Mouse (Mus musculus) liver, embryonic 16.5 days (tissue): ENCODE measurements around the gene Kif20b. TPM values are rescaled to one million over a fixed set of nuclear protein-coding genes. Genes with fewer than 3 reads are reported as not detected.

Source experiments
- ATAC-seq: fragments of 200-750 bp; cut with Nextera tagmentation; 2 replicates; pipeline ENCODE4 v1.8.0; 2017; ENCODE audit warnings: low read depth, mild to moderate bottlenecking, moderate number of reproducible peaks, moderate library complexity
- H3K27ac ChIP-seq: fragments of 300-500 bp; sonication (generic); 2 replicates; pipeline ENCODE4 v1.5.1; 2014; ENCODE audit warnings: mild to moderate bottlenecking, low read length
- H3K27me3 ChIP-seq: fragments of 300-500 bp; sonication (generic); 2 replicates; pipeline ENCODE4 v1.6.1; 2014; ENCODE audit warnings: low read depth, low read length, mixed read lengths; ENCODE audit not compliant: control insufficient read depth, insufficient read depth
- H3K36me3 ChIP-seq: fragments of 300-500 bp; sonication (generic); 2 replicates; pipeline ENCODE4 v1.6.1; 2014; ENCODE audit warnings: mild to moderate bottlenecking; ENCODE audit not compliant: control insufficient read depth, insufficient read depth
- H3K4me1 ChIP-seq: fragments of 300-500 bp; sonication (generic); 2 replicates; pipeline ENCODE4 v1.6.1; 2014; ENCODE audit warnings: low read depth, low read length, mixed read lengths; ENCODE audit not compliant: control insufficient read depth
- H3K4me2 ChIP-seq: fragments of 300-500 bp; sonication (generic); 2 replicates; pipeline ENCODE4 v1.6.1; 2014; ENCODE audit warnings: low read depth, low read length, mixed read lengths
- H3K4me3 ChIP-seq: fragments of 300-500 bp; sonication (generic); 2 replicates; pipeline ENCODE4 v1.5.1; 2014; ENCODE audit warnings: low read depth, mild to moderate bottlenecking, low read length
- H3K9ac ChIP-seq: fragments of 300-500 bp; sonication (generic); 2 replicates; pipeline ENCODE4 v1.6.1; 2014; ENCODE audit warnings: low read depth, low read length
- H3K9me3 ChIP-seq: fragments of 300-500 bp; sonication (generic); replicated peaks from 2 replicates; pipeline ENCODE4 v1.6.1; 2016; ENCODE audit warnings: low read length; ENCODE audit not compliant: control insufficient read depth
- WGBS: fragments of 180-500 bp; shearing (Covaris S2); extraction: QIAGEN DNeasy Blood & Tissue Kit; methylation state at CpG from one replicate; pipeline ENCODE4 v1.1.7; 2014; ENCODE audit not compliant: insufficient replicate concordance; 5-methylcytosine and 5-hydroxymethylcytosine counted together
- polyA plus RNA-seq: library from polyadenylated mRNA; unstranded; fragments of >200 nt; fragmentation: Nextera tagmentation; extraction: Ambion mirVana; gene quantifications from 2 replicates; pipeline ENCODE4 v1.2.1, GENCODE M21; 2015

The Kif20b gene
- polyA plus RNA-seq, 1 experiment from 2014 or later, result 27.6 TPM

DNA sequence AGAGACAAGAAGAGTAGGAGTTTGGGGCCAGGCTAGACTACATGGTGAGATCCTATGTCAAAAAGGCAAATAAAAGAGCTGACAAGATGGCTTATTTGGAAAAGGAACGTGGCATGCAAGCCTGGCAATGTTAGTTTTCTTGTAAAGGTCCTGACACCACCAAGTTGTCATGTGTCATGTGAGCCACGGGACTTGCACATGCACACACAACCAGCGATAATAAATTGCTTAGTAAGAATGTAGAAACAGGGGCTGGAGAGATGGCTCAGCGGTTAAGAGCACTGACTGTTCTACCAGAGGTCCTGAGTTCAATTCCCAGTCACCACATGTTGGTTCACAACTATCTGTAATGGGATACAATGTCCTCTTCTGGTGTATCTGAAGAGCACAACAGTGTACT, 35.8 kb upstream of the Kif20b start:
- Histone ChIP-seq H3K9ac (no peak overlapping the region), H3K27ac (no peak overlapping the region), H3K4me1 (peaks cover 3% of the 10 kb centered on the region; the same call in 1 of the 2 replicates), H3K9me3 (no peaks in the 10 kb centered on the region), H3K36me3 (no peaks in the 10 kb centered on the region), H3K4me2 (no peak overlapping the region), H3K4me3 (no peak overlapping the region), H3K27me3 (no peaks in the 10 kb centered on the region)
- 69% methylated on average over 4 of the region's 4 CpGs for WGBS
- no peak for ATAC-seq

DNA sequence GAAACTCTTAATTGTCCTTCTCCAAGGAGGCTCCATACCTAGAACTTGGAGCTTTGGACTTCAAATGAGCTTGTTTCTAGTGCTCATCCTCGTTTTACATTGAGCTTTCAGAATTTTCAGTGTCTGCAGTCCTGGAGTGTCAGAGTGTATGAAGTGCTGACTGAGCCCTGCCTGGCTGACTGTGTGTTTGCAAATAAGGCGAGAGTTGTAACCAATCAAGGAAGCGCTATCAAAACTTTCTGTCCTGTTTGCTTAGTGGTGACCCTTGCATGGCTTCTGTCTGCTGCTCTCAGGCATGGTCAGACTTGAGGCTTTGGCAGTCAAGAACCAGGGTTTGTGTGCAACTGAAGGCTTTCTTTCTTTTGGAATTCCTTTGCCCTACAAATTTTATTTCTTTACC, 31.2 kb upstream of the Kif20b start:
- no peak overlapping the region for H3K9ac ChIP-seq
- ATAC-seq, result no peak
- no peaks in the 10 kb centered on the region for H3K9me3 ChIP-seq
- H3K36me3 ChIP-seq, result no peaks in the 10 kb centered on the region
- H3K4me3 ChIP-seq, result no peak overlapping the region
- 45% methylated on average over 3 of the region's 3 CpGs for WGBS
- H3K27me3 ChIP-seq, result no peaks in the 10 kb centered on the region
- H3K4me1 ChIP-seq, result no peaks in the 10 kb centered on the region
- H3K4me2 ChIP-seq, result no peak overlapping the region
- H3K27ac ChIP-seq, result no peak overlapping the region

DNA sequence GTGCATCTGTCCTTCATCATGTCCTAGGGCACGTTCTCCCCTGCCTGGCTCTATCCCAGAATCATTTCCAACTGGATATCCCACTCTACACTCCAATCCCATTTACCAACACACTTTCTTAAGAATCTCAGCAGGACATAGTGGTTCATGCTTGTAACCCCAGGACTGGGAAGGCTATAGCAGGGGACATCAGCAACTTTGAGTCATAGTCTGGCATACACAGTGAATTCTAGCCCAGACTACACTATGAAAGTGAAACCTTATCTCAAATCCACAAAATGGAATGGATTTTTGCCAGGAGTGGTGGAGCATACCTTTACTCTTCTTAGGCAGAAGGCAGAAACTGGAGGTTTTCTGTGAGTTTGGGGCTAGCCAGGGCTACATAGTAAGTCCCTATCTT, 30.6 kb upstream of the Kif20b start:
- Histone ChIP-seq H3K27me3 (no peaks in the 10 kb centered on the region), H3K9ac (no peak overlapping the region), H3K4me3 (no peak overlapping the region), H3K36me3 (no peaks in the 10 kb centered on the region), H3K4me1 (no peaks in the 10 kb centered on the region), H3K4me2 (no peak overlapping the region), H3K9me3 (no peaks in the 10 kb centered on the region), H3K27ac (no peak overlapping the region)
- ATAC-seq, result no peak
- 50% methylated on average over 1 of the region's 1 CpGs for WGBS

DNA sequence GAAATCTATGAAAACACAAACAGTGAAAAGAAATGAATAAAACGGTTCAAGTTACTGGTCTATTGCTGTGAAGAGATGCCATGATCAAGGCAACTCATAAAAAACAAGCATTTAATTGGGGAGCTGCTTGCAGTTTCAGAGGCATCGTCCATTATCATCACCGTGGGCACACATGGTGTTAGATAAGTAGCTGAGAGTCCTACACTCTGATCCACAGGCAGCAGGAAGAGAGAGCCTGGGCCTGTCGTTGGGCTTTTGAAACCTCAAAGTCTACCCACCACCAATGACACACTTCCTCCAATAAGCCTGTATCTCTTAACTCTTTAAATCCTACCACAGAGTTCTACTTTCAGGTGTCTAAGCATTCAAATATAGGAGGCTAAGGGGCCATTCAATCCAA, 27.1 kb upstream of the Kif20b start:
- ATAC-seq, result no peak
- Histone ChIP-seq H3K4me3 (no peak overlapping the region), H3K4me1 (no peaks in the 10 kb centered on the region), H3K9me3 (no peaks in the 10 kb centered on the region), H3K36me3 (no peaks in the 10 kb centered on the region), H3K4me2 (no peak overlapping the region), H3K27me3 (no peaks in the 10 kb centered on the region), H3K9ac (no peak overlapping the region), H3K27ac (no peak overlapping the region)
- 32% methylated on average over 4 of the region's 4 CpGs for WGBS

DNA sequence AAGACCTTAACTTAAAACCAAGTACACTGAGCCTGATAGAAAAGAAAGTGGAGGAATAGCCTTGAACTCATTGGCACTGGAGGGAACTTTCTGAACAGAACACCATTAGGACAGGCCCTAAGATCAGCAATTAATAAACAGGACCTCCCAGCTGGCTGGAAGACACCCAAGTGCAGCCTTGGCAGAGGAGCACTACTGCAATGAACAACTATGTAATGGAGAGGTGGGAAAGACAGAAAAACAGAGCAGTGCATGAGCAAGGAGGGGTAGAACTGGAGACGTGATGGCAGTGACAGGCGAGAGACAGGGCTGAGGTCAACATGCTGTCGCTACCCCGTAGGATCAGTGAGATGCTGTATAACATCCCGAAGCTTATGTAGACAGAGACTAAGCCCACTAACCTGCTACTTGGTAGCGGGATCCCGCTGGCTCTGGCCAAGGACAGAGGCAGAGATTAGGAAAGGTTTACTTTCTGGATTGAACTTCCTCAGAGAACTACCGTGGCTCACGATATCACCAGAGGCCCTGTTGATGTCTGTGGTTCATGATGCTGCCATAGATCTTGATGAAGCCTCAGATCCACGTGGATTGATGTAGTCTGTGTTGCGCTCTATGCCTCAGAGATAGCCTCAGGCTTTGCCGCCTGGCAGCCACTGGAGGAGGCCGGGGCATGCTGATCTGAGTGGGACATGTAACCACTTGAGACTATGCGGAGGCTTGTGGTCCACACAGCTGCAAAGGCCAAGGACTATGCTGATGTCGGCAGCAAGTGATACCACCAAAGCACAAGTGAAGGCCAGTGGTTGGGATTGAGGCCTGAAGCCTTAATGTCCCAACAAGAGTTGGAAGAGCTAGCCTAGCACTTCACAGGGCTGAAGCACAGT, 24.8 kb upstream of the Kif20b start:
- Histone ChIP-seq H3K9ac (no peak overlapping the region), H3K27me3 (no peaks in the 10 kb centered on the region), H3K4me1 (no peaks in the 10 kb centered on the region), H3K4me3 (no peak overlapping the region), H3K9me3 (no peaks in the 10 kb centered on the region), H3K36me3 (no peaks in the 10 kb centered on the region), H3K4me2 (no peak overlapping the region), H3K27ac (no peak overlapping the region)
- WGBS, result 74% methylated on average over 15 of the region's 15 CpGs
- ATAC-seq, result no peak

DNA sequence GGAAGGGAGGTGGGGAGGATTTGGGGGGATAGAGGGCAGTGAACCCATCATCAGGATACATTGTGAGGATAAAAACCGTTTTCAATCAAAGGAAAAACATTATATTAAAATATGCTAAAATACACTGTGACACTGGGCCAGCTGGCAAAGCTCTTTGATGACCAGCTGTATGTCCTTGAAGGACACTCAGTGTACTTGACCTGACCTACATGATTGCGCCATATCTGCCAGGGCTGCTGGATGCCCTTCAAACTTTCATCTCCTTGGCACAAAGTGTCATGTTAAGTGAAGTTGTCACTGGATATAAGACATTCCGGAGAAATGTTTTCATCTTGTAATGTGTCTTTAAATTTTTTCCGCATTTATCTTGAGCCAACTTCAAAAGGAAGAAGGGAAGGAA, 23.2 kb upstream of the Kif20b start:
- H3K27ac ChIP-seq, result no peak overlapping the region
- H3K9ac ChIP-seq, result no peak overlapping the region
- ATAC-seq, result no peak
- 74% methylated on average over 4 of the region's 4 CpGs for WGBS
- no peaks in the 10 kb centered on the region for H3K36me3 ChIP-seq
- H3K27me3 ChIP-seq, result no peaks in the 10 kb centered on the region
- H3K4me3 ChIP-seq, result no peak overlapping the region
- H3K4me2 ChIP-seq, result no peak overlapping the region
- no peaks in the 10 kb centered on the region for H3K4me1 ChIP-seq
- H3K9me3 ChIP-seq, result no peaks in the 10 kb centered on the region

DNA sequence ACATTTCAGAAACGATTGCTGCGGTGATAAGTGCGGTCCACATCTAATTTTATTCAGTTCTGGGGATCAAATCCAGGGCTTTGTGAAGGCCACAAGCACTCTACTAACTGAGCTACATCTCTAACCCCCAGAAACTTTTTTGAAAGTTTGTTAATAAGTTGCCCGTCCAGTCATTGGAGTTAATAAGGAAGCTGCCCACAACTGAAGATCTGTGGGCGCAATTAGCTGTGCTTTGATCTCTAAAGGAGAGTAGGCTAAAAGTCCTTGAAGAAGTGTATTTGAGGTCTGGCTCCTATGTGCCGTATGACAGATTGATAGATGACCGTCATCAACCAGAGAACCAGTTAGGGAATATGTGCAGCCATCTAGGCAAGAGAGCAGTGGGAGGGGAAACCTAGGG, 20.9 kb upstream of the Kif20b start:
- Histone ChIP-seq H3K27ac (no peak overlapping the region), H3K36me3 (no peaks in the 10 kb centered on the region), H3K4me1 (no peaks in the 10 kb centered on the region), H3K9ac (no peak overlapping the region), H3K4me3 (no peak overlapping the region), H3K27me3 (no peaks in the 10 kb centered on the region), H3K4me2 (no peak overlapping the region), H3K9me3 (no peaks in the 10 kb centered on the region)
- no peak for ATAC-seq
- 83% methylated on average over 7 of the region's 7 CpGs for WGBS

DNA sequence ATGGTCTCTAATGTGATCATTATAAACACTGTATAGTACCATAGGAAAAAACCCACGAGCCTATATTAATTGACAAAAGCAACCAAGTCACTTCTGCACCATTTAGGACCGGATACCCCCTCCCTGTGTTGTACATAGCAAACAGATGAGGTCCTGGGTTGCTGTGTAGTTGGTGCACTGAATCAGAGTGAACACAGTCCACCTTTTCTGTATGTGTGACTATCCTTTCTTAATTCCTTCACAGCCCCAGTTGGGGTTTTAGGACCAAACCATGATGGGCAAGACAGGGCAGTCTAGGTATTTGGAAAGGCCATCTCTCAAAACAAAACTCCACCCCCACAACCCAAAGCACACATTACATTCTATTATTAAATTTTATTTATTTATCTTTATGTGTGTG, 20.4 kb upstream of the Kif20b start:
- 65% methylated on average over 2 of the region's 2 CpGs for WGBS
- ATAC-seq, result no peak
- H3K4me3 ChIP-seq, result no peak overlapping the region

DNA sequence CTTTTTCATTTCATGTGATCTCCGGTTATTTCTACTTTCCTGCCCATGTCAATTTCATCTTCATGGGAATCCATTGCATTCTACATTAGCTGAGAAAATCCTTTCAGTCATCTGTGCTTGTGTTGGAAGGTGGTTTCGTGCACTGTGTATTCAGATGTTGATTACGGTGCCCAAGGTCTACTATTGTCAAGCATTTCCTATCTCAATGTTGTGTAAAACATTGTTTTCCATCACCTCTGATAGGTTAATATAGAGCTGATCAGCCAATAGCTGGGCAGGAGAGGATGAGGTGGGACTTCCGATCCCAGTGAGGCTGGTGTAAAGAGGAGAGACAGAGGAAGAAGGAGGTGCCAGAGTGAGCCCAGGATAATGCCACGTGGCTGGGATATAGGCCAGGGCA, 18.1 kb upstream of the Kif20b start:
- H3K36me3 ChIP-seq, result no peaks in the 10 kb centered on the region
- no peak overlapping the region for H3K27ac ChIP-seq
- no peak overlapping the region for H3K4me2 ChIP-seq
- no peaks in the 10 kb centered on the region for H3K4me1 ChIP-seq
- H3K9me3 ChIP-seq, result no peaks in the 10 kb centered on the region
- no peaks in the 10 kb centered on the region for H3K27me3 ChIP-seq
- H3K4me3 ChIP-seq, result no peak overlapping the region
- H3K9ac ChIP-seq, result no peak overlapping the region
- ATAC-seq, result no peak
- WGBS, result 74% methylated on average over 5 of the region's 5 CpGs

More for the DNA sequence above, 20.4 kb upstream of the Kif20b start:
- H3K27me3 ChIP-seq, result no peaks in the 10 kb centered on the region
- no peaks in the 10 kb centered on the region for H3K4me1 ChIP-seq
- no peak overlapping the region for H3K9ac ChIP-seq
- no peak overlapping the region for H3K4me2 ChIP-seq
- H3K36me3 ChIP-seq, result no peaks in the 10 kb centered on the region
- no peak overlapping the region for H3K27ac ChIP-seq
- no peaks in the 10 kb centered on the region for H3K9me3 ChIP-seq
